Mouse (Mus musculus) urinary bladder, adult 2 months (tissue): ENCODE data around the gene Zfp639. TPM values are rescaled to one million over a fixed set of nuclear protein-coding genes. Genes with fewer than 3 reads are reported as not detected.

Experiments
- DNase-seq: peaks from one replicate; pipeline ENCODE4 v3.0.0; 2022; ENCODE audit warnings: low spot score
- polyA plus RNA-seq: library from polyadenylated mRNA; depleted of rRNA; stranded (reverse); fragments of >200 nt; gene quantifications from 2 replicates; pipeline ENCODE4 v1.2.3, GENCODE M21; 2012; rRNA removed

The Zfp639 gene
- polyA plus RNA-seq, result 36.3 and 40.9 TPM in 2 replicates

DNA sequence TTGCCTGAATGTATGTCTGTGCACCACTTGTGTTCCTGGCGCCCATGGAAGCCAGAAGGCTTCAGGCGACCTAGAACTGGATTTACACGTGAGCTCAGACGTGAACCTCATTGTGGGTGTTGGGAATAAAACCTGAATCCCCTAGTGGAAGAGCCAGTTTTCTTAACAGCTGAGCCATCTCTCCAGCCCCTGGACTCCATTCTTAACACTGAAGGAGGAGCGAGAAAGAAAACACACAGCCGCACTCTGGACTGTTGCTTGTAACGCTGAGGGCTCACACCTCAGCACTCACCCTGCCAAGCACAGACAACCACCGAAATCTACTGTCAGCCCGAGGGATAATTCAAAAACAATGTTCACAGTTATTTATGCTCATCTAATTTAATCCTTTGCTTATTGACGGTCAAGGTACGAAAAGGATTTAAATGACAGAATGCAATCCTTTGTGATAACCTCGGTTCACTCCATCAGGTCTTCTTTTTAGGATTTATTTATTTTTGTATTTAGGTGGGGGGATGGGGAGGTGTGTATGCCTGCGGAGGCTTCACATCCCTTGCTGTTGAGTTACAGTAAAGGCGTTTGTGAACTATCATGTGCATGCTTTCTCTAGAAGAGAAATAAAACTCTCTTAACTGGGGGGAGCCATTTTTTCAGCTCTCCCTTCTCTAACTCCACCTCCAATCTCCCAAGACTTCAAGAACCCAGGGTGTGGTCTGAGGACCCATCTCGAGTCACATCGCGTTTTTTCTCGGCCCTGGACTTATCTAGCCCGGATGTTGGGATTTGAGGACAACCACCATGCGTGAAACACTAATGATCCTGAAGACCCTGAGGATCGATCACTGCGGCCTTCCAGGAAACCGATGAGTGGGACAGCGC, at the start of gene Zfp639:
Gene Zfp639, plus strand, starts transcription at position 764 of the 879 bp plus-strand sequence.
- DNase-seq, result no peak

DNA sequence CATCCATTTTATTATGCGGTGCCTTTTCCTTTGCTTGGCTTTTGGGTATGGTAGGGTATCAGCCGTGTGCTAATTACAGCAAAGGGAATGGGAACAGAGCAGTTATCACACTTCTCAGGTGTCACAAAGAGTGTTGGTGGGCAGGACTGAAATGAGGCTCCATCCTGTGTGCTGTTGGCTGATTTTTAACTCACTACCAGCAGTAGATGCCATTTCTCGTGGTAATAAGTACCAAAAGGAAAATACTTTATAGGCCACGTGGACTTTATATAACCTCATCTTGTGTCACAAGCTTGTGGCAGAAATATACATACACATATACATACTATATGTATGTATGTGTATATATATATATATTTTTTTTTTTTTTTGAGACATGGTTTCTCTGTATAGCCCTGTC, 42.7 kb upstream of the Zfp639 start:
- no peak for DNase-seq

DNA sequence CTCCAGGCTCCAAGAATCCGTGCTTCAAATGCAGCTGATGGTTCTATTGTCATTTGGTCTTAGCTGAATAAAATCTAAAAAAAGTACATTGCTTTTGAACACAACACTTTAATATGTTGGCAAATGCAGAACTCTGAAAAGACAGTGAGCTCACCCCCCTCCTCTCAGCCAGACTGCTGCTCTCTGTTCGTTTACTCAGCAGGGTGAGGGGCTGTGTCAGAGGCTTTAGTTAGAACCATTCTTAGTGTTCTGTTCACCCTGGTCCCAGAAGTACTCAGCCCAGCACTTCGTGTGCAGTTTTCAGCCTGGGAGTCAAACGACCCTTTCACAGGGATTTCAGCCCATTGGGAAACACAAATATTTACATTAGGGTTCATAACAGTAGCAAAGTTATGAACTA, 41.6 kb upstream of the Zfp639 start:
- no peak for DNase-seq

DNA sequence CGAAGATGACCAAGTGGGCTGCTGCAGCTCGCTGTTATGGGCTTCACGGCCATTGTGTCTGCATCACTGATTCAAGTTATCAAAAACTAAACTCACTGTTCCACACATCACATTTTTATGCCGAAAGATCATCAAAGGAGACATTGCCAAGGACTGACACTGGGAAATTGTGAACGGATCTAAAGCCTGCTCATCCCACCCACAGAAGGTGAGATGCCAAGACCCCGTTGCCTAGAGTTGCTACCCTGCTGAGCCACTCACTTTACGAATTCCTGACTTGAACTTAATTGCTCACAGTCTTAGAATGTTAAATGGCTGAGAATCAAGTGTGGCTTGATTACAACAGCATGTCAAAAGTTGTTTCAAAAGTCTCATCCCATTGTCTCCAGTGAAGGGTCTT, 39.6 kb upstream of the Zfp639 start:
- DNase-seq, result no peak

DNA sequence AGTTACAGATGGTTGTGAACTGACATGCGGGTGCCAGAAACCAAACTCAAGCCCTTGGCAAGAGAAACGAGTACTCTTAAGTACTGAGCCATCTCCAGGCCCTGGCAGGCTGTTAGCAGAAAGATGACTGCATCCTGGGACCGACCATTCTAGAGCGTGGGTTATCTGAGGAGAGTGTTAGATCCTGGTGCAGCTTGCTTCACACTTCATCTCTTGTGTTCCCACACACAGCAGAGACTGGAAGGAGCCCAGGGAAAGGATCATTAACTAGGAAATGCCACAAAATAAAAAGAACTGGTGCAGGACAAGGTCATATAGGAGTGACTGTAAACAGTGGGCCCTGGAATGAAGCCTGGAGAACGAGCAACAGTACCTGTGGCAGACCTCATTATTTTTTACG, 39.0 kb upstream of the Zfp639 start:
- no peak for DNase-seq

DNA sequence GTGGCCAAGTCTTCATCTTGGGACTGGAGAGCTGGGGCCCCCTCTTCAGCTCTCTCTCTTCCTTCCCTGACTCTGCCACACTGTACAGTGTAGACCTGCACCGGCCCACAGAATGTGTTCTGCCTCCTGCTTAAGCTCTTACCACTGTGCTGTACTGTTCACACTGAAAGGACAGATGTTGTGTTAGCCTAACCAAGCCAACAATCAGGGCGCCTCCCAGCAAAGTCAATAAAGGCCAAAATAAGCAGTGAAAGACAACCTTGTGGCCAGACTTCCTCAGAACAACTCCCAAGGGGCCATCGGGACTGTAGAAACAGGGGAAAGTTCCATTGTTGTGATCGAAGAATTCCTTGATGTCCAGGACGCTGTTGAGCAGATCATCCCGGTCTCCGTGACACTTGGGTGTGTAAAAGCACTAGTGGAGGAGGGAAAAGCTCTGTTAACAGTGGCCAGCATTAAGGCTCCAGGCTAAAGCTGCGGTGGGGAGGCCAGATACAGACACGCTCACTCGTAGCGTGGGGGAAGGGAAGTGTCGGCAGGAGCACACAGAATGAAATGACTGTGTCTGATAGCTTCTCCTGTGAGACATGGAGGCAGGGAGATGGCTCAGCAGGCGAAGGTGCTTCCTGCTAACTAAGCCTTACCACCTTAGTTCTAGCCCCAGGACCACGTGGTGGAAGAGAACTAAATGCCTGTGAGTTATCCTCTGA, 37.7 kb upstream of the Zfp639 start:
- no peak for DNase-seq

DNA sequence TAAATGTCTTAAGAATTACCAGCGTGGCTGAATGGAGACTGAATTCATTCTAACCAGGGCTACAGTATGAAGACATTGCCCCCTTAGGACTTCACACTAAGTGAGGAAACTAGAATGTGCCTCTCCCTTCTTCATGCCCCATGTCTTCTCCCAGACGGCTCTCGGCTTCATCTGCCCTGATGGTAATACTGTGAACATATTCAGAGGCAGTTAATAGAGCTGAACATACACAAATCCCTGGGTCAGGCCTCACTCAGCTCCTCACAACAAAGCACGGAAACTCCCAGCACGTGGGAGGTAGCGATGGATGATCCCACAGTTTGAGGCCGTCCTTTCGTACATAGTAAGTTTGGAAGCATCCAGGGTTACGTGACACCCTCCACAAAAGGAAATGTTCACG, 36.9 kb upstream of the Zfp639 start:
- no peak for DNase-seq

DNA sequence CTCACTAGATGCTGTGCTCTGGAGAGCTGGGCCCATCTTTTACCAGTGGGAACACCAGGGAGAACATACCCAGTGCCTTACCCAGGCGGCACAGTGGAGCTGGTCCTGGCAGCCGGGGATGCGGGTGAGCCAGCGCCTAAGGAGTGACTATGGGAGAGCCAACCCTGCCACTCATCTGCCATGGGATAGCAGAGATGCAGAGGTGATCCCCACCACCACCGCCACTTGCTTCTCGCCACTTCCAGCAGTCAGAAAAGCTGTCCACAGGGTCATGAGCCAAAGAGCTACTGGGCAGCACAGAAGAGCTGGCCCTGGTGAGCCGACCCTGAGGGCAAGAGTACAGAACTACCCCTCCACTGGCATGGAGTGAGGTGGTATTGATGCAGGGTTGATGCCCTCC, 30.1 kb upstream of the Zfp639 start:
- no peak for DNase-seq

DNA sequence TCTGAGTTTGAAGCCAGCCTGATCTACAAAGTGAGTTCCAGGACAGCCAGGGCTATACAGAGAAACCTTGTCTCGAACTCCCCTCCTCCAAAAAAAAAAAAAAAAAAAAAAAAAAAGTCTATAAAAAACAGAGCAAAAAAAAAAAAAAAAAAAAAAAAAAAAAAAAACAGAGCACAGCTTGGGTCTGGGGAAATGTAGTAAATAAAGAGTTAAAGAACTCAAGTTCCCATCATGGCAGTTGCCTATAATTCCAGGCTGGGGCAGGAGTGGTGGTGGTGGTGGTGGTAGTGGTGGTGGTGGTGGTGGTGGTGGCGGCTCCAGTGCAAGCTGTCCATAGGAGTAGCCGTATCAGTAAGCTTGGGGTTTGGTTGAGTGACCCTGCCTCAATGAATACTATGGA, 27.0 kb upstream of the Zfp639 start:
- no peak for DNase-seq

DNA sequence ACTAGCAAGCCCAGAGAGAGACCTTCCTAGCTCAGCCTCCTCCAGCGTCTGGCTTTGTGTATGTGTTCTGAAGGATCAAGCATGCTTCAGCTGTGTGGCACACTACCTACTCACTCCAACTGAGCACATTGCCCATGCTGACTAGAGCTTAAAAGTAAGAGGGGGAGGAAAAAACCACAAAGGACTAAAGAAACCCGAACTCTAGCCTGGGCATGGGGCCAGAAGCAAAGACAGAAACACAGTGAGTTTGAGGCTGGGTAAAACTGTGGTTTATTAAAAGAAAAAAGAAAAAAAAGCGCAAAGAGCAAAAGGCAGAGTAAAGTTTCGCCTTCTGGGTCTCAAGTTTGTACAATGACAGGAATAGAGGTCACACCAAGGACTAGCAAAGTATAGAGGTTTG, 23.5 kb upstream of the Zfp639 start:
- DNase-seq, result no peak

DNA sequence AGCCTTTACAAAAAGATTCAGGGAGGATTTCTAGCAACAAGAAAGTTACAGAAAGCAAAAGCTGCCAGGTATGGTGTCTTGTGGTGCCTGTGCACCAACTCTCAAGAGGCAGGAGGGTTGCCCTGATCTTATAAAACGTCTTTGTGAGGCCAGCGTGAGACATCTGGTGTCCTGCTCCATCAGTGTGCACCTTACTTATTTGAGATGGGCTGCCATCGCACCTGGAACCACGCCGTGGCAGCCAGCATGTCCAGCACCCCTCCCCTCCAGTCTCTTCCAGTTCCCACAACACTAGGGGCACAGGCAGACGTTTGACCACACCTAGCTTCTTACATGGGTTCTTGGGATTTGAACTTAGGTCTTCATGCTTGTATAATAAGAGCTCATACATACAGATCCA, 21.9 kb upstream of the Zfp639 start:
- no peak for DNase-seq

DNA sequence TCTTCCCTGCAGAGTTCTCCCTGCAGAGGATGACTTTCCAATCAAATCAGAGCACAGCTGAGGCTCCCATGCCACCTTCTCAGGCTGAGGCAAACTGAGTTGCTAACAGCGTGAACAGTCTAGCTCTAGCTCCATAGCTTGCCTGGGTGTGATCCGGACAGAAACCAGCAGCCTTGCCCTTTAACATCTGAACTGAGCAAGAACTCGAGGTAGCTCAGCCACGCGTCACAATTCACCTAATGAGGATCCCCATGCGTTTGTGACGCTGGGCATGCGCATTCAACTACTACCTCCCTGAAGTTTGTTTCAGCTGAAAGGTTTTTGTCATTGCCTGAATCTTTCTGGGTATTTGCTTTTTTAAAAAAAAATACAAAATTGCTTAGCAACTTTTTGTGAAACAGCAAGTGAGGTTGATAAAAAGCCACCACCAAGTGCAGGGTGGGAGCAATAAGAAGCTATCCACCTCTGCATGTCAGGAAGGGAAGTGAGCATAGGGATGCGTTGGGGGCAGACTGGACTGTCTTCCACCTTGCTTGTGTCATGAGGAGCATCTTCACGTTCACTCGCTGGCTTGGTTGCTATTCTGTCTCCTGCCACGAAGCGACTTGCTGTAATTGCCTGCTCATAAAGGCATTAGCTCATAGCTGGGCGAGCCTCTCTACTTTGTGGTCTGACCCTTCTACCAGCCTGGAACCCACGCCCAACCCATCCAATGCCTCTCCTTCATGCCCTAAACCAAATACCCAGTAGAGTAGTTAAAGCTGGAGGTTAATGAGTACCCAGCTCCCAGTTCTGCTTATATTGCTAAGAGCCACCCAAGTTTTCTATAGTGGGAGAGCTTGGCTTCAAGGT, 19.8 kb upstream of the Zfp639 start:
- DNase-seq, result no peak

DNA sequence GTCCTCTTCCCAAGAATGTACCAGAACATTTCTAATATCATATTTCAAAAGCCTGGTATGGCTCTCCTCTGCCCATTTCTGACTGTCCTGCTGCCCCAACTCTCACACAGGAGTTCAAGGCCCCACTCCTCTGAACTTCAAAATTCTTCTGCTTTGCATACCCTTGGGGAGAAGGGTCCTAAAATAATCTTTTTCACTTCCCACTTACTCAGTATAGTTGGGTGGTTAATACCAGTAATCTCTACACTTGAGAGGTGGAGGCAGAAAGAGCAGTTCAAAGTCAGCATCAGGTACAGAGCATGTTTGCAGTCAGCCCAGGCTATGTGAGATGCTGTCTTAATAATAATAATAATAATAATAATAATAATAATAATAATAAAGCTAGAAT, 19.1 kb upstream of the Zfp639 start:
- no peak for DNase-seq

DNA sequence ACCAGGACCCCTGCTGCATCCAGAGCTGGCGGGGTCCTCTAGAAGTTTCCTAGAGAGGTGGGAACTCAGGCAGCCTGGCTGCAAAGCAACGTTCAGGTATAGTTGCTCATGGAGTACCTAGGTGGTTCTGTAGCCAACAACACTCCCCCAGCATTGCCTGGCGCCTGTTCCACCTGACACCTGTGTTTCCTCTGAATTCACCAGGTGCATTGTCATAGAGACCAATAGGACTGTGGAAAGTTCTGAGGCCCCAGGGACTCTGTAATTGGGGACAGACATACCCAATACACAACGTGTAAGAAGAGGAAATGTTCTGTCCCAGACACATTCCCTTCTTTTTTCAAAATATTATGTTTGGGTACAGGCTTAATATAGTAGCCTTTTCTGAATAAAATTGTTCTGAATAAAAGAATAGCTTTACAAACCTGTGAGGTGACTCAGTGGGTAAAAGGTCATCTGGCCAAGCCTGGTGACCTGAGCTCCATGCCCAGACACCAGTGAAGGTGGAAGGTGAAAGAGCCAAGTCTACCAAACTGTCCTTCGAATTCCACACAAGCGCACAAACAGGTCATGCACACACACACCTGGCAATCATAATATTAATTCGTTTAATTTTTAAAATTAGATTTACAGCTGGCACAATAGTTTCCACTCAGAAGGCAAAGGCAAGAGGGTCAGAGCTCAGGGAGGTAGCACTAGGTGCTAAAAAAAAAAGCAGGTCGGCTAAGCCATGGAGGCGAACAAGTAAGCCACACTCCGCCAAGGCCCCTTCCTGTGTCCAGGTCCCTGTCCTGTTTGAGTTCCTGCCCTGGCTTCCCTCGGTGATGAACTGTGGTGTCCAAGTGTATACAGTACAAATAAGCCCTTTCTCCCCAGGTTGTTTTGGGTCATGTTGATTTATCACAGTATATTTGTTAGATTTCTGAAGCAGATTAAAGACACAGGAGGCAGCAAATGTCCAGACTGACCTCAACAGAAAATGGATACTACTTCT, 17.7 kb upstream of the Zfp639 start, which contains the start of gene Kcnmb3:
Gene Kcnmb3, minus strand, starts transcription at position 135 of the 994 bp plus-strand sequence.
- no peak for DNase-seq

DNA sequence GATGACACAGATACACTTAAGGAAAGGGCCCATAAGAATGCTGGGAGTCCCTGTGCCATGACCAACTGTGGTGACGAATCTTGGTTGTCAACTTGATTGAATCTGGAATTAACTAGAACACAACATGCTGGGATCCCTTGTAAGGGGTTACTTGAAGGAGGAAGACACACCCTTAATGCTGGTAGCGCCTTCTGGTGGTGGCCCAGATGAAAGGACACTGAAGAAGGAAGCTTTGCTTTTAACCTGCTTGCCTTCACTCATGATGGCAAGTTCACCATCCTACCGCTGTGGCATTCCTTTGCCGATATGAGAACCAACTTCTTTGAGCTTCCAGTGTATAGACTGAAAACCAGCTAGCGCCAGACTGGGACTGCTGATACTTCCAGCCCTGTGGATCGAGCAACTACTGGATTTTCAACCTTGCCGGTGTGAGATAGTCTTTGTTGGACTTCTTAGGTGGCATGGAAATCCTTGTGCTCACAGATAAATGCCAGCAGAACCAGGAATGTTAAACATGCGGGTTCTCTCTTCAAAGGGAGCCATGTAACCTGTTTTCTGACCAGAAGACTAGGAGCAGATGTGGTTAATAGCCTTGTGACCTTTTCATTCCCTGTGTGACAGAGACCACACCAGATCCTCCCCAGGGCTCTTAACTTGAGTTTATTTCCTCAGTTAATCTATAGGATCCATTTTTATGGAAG, 15.5 kb upstream of the Zfp639 start:
- DNase-seq, result no peak

DNA sequence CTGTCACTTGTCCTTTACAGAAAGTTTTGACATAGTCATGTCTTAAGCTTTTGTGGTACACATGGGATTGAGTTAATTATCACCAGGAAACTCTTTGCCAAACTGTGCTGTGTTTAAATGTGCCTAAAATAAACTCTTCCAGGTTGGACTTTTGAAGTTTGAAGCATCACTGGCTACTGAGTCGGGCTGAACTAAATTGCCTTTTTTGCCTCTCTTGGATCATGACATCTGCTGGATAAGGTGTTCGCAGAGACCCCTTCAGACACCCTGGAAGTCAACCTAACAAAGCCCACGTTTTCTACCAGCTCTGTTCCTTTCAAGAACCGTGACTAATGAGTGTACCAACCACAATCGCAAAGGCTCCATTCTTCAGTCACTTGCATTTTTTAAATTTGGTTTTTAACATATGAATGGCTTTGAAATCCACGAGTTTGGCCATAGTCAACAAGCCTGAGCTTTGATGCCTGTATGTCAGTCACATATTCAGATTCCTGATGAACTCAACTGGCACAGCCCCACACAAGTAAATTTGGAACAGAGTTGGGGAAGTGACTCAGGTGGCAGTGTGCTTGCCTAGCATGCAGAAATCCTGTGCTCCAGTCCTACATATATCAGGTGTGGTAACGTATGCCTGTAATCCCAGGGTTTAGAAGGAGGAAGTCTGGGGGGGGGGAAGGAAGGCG, 14.8 kb upstream of the Zfp639 start:
- DNase-seq, result no peak

DNA sequence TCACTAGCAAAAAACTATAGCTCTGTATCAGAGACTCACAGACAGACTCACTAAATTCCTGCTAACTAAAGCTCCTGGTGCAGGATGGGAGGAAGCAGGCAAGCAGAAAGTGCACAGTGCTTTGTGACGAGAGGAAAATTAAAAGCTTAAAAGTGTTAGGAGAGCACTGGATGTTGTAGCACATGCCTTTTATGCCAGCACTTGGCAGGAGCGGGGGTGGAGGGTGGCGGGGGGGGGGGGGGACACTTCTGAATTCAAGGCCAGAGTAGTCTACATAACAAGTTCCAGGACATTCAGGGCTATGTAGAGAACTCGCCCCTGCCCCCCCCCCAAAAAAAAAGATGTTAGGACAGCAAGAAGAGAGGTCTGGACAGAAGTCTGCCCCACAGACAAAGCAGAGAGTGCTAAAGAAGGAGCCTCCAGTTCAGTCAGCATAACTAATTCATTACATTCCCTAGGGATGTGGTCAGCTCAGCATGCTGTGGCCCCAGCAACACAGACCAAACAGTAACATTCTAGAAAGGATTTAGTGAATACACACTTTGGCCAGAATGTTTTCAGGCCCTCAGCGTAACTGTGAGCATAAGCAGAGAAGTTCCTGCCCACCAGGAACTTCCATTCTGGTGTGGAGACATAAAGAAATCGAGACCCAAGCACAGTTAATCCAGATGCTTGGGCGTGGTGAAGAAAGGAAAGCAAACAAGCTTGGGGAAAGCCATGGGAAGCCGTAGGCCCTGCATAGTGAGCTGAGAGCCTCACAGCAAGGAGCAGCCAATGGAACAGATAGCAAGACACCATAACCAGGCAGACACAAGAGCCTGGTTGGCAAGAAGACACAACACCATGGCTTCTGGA, 14.0 kb upstream of the Zfp639 start:
- DNase-seq, result no peak

DNA sequence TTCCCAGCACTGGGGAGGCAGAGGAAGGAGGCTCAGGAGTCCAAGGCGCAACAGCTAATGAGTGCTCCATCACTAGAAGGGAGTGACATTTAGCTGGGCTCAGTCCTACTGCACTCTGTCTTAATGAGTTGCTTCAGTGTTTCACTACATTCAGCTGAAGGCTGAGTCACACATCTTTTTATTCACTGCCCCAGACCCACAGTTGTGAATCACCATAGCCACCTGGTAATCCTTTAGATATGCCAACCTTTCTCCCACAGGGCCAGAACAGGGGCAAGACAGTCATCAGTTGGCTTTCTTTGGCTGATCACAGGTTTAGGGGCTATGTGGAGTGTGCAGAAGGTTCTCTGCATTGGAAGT, 13.4 kb upstream of the Zfp639 start:
- no peak for DNase-seq

DNA sequence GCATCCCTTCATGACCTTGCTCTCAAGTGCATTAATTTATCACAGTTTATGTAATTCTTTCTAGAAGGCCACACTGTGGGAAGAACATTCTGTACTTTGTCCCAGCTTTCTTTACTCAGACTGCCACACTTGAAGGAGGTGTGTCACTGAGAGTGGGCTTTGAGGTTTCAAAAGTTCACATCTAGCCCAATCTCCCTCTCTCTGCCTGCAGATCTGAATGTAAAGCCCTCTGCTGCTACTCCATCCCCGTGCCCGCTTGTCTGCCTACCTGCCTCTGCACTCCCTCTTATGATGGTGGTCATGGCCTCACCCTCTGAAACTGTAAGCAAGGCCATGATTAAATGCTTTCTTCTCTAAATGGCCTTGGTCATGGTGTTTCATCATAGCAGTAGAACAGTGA, 9.7 kb upstream of the Zfp639 start:
- DNase-seq, result no peak
